Mouse (Mus musculus): ENCODE data around the gene Hoxd8.
A peak's percentile ranks its signal among the peaks of the same experiment; 100 is the strongest.

The Hoxd8 gene

DNA sequence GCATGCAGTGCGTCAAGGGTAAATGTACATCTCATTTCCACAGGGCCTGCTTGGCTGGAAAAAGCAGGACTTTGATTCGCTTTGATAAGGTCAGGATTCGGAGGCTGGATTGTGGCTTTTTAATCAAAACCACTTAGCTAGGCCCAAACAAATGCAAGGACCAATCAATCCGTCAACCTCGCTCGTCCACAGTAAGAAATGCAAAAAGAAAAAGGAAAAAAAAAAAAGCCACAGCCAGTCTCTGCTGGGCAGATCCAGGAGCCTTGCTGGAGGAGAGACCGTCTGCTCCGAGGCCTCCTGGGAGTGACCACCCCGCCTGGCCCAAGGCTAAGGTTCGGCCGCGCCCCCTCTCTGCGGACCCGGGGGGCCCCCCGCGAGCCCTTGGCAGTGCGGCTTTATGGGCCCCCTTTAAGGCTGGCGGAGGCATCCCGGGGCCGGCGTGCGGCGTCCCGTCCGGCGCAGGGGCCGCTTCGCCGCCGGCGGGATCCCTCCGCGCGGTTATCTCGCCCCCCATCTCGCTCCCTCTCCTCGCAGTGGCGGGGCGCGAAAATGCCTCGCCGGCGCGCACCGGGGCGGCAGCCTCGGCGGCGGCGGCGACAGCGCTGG lies at the start of gene Hoxd8:
Gene Hoxd8, plus strand, starts transcription at position 223 of the 606 bp plus-strand sequence.
- no peak for DNase-seq (ENCODE audit: low spot score)

GRCm38 (mm10) chr2:74654743-74655419 lies 49.5 kb upstream of the Hoxd8 start:
- DNase-seq (ENCODE audit: low spot score), result peak; percentile 43

- DNase-seq (ENCODE audit: low spot score), result peak; percentile 61
These were observed 49.0 kb upstream of the Hoxd8 start for GRCm38 (mm10) chr2:74655420-74655781.

GRCm38 (mm10) chr2:74655821-74656631 lies 48.4 kb upstream of the Hoxd8 start:
- DNase-seq (ENCODE audit: low spot score), result peak; percentile 65

- no peak for DNase-seq (ENCODE audit: low spot score)
These were observed 47.8 kb upstream of the Hoxd8 start for GRCm38 (mm10) chr2:74656632-74657021.

- DNase-seq (ENCODE audit: low spot score), result peak; percentile 61
These were observed 47.0 kb upstream of the Hoxd8 start for GRCm38 (mm10) chr2:74657251-74658023.

DNA sequence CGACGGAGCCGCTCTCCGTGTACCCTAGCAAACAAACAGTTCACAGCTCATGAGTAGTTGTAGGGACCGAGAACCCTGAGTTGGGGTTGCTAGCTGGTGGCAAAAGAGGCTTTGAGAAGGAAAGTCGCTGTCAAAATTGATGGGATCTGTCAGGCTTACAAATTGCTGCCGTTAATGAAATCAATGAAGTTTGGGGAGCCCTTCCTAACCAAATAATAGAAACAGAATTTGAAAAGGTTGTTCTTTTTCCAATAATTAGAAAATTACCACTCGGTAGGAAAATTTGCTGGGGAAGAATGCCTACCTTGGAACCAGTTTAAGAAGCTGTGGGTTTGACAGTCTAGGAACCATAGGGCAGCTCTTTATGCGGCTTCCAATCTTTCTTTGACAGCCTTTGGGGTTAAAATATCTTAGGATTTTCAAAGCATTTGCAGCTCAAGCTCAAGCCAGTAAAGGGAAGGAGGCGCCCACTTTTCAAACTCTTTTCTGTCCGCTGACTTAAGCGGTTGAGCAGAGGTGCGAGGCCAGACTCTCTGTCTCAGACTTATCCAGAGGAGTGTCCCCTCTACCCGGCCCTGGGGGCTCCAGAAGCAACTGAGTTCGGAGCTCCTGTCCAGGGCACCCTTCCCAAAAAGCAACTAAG lies 46.3 kb upstream of the Hoxd8 start:
- DNase-seq (ENCODE audit: low spot score), result peak; percentile 67

GRCm38 (mm10) chr2:74658667-74659371 lies 45.6 kb upstream of the Hoxd8 start:
- peak; percentile 74 for DNase-seq (ENCODE audit: low spot score)

- peak; percentile 63 for DNase-seq (ENCODE audit: low spot score)
These were observed 44.9 kb upstream of the Hoxd8 start, which contains the start of gene Evx2 for GRCm38 (mm10) chr2:74659507-74660005. Gene Evx2, minus strand, starts transcription at chr2:74659557.

DNA sequence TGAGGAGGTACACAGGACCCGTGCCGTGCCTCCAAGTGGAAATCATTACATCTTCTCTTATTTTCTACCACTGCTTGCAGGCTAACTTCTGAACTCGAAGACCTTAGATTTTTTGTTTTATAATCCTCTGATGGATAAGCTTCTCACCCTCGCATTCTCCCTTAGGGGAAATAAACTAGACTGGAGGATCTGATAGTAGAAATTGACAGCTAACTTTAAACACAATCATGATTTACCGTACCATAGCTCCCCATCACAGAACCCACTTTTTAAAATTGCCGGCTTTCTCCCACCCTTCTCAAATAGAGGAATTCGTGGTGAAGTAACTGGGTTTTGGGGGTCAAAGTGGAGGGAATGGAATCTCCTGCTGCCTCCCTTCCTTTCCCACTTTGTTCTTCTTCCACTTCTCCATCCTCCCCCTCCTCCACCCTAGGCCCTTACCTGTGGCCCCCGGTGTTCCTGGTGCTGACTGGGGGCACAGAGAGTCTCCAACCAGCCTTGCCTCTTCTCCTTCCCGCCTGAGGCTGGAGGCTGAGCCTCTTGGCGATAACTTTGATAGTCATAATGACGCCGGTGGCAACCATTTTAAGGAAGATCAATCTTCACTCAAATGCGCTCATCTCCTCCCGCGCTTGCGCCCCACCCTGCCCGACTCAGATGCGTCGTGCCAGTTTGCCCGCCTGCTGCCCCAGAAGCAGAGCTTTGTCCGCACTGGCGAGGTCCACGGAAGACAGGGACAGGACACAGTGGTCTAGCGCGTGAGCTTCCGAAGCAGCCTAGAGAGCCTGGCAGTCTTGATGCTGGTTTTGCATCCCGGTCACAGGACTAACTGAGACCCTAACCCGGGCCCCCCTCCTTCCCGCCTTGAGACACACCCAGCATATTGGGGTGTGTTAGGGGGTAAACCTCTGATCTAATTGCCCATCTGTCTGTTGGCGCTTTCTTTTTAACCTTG lies 43.7 kb upstream of the Hoxd8 start:
- DNase-seq (ENCODE audit: low spot score), result peak; percentile 49

DNA sequence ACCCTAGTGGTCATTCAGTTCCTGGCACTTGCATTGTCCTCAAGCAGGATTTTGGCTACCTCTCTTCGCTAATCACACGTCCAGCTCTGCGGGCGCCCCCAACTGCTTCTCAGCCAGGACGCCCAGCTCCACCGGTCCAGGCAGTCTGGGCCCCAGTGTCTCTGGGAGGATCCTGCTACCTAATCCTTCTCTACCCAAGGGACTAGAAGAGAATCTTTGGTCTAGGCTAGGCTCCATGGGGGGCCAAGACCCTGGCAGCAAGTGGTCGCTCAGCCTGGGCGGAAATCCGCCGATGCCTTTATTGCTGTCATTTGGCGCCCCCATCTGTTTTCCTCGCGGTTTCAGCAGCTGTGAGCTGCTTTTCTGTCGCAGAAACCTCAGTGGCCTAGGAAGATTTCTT lies 42.7 kb upstream of the Hoxd8 start:
- DNase-seq (ENCODE audit: low spot score), result peak; percentile 90

- DNase-seq (ENCODE audit: low spot score), result peak; percentile 84
These were observed 41.0 kb upstream of the Hoxd8 start for GRCm38 (mm10) chr2:74663291-74663925.

- no peak for DNase-seq (ENCODE audit: low spot score)
These were observed 38.0 kb upstream of the Hoxd8 start for GRCm38 (mm10) chr2:74666411-74666810.

GRCm38 (mm10) chr2:74667191-74667841 lies 37.1 kb upstream of the Hoxd8 start:
- DNase-seq (ENCODE audit: low spot score), result no peak

GRCm38 (mm10) chr2:74667842-74668357 lies 36.5 kb upstream of the Hoxd8 start, which contains the start of gene Hoxd13:
Gene Hoxd13, plus strand, starts transcription at chr2:74668310.
- DNase-seq (ENCODE audit: low spot score), result no peak

DNA sequence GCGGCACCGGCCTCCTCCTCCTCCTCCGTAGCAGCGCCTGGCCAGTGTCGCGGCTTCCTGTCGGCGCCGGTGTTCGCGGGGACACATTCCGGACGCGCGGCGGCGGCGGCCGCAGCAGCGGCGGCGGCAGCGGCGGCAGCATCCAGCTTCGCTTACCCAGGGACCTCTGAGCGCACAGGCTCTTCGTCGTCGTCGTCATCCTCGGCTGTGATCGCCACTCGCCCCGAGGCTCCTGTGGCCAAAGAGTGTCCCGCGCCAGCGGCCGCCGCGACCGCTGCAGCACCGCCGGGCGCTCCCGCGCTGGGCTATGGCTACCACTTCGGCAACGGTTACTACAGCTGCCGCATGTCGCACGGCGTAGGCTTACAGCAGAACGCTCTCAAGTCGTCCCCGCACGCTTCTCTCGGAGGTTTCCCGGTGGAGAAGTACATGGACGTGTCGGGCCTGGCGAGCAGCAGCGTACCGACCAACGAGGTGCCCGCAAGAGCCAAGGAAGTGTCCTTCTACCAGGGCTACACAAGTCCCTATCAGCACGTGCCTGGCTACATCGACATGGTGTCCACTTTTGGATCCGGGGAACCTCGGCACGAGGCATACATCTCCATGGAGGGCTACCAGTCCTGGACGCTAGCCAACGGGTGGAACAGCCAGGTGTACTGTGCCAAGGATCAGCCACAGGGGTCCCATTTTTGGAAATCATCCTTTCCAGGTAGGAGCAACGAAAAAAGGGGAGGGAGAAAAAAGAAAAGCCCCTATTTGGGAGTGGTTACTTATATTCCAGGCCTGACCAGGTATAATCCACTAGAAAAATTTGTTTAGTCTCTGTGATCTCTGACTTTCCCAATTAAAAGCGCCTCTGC lies 35.8 kb upstream of the Hoxd8 start:
- DNase-seq (ENCODE audit: low spot score), result no peak

DNA sequence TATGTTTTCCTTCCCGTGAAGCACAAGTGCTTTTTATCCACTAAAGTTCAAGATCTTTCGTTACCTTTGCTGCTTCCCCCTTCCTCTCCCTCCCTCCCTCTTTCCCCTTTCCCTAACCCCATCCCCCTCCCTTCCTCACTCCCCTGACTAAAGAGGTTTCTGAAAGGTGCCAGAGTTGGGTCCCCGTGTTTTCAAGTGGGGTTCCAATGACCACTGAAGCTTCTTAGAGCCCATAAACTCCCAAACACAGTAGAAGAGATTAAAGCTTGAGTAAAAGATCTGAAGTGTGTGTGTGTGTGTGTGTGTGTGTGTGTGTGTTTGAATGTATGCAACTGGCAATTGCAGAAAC lies 35.2 kb upstream of the Hoxd8 start:
- DNase-seq (ENCODE audit: low spot score), result no peak

Measured in embryo, embryonic 10.5 days (tissue).